Mouse (Mus musculus) MN1 (cell line): ENCODE measurements at regions not wholly inside any gene's neighbourhood (a gene's known extent, or its start where the extent isn't known, plus 50 kb on each side); places are given as distances from the start of the nearest gene placed in this dataset.
A peak's percentile ranks its signal among the peaks of the same experiment; 100 is the strongest.

Experiments
- DNase-seq: peaks from one replicate; pipeline ENCODE4 v3.0.0-alpha.2; 2016; ENCODE audit warnings: low spot score

DNA sequence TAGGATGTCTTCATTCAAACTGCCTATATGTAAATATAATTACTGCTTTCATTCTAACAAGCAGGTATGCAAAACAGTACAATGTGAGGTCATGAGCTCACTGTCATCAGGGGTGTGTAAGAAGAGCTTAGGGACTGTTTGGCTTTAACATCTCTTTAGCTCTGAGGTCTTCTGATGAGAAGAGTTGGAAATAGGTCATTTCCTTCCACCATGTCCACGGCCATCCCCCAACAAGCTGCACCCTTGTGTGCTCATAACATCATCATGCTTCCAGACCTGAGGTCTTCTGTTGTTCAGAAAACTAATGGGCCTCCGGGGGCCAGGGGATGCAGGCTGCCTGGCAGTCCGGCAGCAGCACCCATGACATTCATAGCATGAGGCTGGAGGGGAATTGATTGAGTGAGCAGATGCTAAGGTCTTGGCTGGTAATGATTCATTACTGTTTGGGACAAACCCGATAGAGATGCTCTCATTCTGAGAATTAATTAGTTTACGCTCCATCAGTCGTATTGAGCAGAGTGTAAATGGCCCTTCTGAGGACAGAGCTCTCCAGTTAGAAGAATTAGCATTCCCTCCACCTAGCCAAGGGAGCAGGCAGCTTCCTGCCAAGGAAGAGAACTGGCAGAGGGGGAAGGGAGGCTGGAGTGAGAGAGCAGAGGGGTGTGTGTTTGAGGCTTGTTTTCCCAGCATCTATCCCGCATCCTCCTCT lies 64.0 kb downstream of the Rps24 start:
- DNase-seq = peak; percentile 82

DNA sequence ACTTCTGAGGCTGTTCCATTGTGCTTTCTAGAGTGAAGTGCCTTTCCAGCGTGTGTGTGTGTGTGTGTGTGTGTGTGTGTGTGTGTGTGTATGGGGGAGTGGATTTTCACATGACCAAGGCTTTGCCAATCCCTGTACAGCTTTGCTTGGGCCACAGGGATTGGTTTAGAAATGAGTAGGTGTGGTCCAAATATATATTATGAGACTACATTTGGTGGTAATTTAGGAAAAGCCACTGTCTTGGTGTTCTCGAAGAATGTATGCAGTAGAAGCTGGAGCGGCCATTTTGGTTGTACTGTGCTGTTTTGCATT lies 64.5 kb downstream of the Rps24 start:
- no peak for DNase-seq

DNA sequence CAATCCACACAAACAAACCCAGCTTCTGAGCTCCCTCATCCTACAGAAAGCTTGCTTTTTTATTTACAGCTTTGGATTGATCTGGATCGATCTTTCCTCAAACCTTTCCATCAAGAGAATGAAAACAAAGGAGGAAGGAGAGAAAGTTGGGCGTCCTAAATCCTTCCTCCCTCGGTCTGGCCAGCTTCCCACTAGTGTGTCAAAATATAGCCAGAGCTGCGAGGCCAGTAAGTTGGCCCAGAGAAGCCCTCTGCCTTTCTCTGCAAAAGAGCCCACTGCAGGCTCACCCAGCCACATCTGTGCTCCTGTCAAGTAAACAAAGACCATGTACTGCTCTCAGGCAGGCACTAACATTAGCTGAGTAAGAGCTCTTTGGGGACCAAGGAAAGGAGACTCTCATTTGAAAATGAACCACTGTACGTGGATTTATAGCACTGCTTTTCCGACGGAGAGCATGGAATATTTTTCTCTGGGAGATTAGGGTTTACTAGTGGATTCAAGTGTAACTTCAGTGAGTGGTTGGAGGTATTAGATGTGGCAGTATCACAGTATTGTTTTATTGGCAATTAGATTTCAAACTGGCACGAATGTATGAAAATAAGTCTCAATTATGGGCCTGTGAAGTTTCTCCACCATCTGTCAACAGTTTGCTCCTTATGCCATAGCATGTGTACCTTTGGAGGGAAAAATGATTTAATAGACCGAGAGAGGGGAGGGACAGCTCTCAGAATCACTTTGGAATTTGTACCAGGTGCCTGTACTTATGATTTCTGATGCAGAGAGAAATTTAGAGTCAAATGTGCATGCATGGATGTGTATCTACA lies 78.1 kb downstream of the Rps24 start:
- no peak for DNase-seq

DNA sequence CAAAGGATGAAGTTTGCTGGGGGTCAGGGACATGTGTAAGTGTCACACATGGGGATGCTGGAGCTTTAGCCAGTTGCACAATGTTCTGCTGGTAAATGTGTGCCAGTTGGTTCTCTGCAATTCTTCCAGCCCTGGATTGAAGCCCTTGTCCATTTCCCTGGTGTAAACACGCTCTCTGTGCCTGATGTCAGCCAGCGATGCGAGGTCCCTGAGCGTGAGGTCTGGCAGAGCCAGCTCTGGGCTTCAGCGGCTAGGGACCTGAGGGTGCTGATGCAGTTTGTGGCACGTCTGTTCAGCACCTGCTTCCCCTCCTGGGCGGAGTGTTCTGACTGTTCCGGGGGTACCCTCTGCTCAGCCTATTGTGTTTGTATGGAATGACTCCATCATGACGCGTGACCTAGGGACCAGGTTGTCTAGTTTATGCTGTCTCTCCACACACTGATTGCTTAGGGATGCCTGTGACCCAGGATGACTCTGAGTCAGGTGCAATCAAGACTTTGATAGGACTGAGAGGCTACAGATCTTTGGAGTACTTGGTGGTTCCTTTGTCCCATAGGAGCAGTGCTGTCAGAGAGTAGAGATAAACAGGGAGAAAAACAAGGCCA lies 78.9 kb downstream of the Rps24 start:
- no peak for DNase-seq

DNA sequence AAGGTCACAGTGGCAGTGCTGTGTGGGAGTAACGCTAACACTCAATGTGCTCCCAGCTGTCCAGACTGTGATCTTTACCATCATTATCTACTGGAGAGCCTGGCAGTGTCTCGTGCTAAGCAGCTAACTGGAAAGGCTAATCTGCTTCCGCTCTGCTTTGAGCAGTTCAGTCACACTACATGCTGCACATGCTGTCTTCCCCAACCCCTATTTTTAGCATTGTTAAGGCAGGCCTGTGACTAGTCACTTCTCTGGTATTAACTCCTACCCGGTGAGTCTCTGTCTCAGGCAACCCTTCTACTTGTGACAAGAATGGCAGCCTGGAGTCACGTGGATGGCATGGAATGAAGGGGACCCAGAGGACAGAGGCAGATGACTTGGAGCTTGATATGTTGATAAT lies 88.2 kb downstream of the Rps24 start:
- DNase-seq = no peak

DNA sequence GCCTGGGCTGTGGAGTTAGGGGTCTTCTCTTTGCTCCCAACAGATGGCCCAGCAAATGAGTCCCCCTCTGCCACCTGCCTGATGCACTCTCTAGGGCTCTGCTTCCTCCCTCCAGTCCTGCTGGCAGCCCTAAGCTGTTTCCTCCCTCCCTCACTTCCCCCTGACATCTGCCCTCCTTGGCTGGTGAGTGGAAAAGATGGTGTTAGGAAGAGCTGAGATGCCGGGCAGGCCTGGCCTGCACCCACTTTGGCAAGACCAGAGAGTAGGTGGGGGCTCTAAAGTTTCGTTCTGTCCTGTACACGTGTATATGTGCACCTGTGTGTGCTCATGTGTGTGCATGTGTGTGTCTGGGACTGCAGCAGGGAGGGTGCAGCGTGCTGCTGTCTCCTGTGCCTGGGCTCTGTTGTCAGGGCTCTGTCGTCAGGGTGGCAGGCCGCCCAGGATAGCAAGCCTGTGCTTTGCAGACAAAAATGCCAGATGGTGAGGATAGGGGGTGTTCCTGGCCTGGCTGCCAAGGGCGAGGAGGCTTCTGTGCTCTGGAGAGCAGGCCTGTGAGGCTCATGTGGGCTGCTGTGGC lies 91.7 kb downstream of the Rps24 start:
- peak; percentile 89 for DNase-seq

DNA sequence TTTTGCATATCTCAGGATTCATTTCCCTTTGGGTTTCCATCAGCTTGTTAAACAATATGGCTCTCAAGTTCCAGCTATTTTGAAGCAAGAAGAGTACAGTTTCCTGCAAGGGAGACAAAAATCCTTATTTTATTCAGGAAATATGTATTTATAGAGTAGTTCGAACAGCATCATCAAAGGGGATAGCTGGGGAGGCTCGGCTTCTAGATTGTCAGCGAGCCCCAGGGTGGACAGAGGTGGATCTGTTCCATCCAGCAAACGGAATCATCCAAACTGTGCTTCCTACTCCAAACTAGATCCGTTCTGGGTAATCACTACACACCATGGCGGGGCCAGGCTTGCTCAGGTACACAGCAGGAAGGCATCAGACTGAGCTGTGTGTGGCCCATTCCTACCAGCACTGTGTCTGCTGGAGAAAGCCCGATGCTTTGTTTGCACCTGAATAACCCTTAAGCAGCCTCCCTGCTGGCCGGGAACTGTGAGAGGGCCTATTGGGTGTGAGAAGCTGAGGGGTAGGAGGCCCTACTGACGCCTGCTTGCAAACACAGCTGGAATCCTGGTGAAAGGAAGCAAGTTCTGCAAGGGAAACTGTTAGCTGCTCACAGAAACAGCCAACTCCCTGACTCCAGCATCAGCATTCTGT lies 92.3 kb downstream of the Rps24 start:
- no peak for DNase-seq

DNA sequence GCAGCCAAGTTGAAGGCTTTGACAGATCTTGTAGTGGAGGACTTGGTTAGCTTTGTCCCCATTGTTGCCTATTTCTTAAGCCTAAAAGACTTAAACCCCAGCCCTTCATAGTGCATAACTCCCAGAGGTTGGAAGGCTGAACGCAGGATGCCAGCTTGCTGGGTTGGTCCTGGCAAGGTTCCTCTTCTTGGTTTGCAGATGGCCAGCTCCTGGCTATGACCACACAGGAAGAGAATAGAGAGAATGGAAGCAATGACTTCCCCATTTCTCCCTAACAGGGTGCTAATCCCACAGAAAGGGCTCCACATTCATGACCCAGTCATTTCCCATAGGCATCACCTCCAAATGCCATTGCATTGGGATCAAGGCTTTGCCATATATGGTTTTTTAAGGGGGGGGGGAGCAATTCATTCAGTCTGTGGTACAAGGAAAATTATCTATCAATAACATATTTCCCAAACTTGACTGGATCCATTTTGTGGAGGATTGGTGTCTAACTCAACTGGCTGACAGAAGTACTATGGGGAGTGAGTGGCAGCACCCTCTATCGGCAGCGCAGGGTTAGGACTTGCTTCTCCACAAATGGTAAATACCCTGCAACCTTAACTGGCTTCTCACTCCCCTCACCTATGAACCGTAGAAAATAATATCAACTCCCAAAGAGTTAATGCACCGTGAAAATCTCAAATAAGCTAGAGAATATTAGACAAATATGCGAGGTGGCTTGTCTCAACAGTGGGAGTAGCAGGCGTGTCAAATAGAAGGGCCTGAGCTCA lies 99.4 kb downstream of the Rps24 start:
- DNase-seq = peak; percentile 62

DNA sequence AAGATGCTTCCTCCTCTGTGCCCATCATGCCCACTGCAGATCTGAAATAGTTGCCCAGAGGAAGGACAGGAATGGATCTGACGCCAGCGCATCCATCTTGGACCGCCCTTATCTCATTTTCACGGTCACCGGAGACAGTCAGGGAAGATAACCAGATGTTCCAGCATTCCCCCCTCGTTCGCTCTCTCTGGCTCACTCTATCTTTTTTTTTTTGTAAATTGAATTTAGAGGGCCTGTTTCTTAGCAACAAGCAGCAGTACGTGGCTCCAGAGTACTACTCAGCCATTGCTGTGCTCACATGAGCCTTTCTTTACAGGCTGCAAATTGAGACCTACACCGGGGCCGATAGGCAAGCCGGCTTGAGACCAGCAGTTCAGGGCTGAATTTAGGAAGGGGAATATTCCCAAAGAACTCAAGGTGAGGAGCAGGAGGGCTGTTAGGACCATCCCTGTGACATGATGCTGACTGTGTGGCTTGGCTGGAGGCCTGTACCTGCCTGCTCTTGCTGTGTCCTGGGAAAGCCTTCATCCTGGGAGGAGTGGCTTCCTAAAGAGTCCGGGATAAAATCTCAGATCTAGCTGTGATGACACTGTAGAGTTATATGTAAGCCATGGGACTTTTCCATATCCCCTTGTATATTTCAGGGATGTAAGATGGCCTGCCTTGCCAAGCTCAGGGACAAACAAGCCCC lies 100.2 kb downstream of the Rps24 start:
- peak; percentile 85 for DNase-seq

DNA sequence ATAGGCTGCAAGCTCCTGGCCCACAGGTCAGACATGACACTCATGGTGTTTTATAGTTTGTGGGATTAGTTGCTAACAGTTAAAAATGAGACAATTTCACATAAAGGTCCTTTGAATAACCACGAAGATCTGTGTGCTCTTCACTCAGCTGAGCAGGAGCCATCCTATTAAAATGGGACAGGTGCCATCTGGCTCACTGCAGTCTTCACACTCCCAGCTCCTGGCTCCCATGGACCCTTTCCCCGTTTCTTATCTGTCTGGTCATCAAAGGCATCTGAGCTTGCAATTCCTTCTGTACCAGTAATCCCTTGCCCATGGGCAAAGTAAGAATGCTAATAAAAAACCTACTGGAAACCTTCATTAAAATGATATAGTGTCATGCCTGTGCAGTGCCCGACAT lies 101.1 kb downstream of the Rps24 start:
- DNase-seq = peak; percentile 29

DNA sequence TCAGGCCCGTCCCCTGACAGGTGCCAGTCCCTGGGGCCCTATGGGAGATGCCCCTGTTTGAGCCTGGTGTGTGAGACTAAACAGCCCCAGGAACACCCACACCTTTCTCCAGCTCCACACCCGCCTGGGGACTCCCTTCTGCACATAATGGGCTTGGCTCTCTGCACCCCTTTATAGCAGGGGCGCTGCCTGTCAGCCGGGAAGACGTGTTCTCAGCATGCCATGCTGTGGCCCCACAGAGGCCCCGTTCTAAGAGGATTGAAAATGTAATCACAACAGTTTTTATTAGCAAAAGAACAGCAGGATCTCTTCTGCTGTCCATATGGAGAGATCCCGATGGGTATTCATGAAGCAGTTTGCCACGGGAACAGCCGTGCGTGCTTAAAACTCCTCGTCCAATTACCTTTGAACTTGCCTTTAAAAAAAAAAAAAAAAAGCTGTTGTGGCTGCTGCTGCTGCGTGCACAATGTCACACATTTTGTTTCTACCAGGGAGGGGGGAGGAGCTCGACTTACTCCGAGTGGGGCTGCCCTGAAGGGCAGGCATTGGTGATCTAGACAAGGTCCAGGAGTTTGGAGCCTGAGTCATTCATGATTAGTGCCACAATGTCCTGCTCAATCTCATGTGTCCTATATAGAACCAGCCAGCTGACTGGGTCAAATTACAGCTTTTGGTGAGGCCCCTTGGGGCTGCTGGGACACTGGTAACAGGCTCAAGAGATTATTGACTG lies 119.7 kb downstream of the Rps24 start:
- peak; percentile 81 for DNase-seq

DNA sequence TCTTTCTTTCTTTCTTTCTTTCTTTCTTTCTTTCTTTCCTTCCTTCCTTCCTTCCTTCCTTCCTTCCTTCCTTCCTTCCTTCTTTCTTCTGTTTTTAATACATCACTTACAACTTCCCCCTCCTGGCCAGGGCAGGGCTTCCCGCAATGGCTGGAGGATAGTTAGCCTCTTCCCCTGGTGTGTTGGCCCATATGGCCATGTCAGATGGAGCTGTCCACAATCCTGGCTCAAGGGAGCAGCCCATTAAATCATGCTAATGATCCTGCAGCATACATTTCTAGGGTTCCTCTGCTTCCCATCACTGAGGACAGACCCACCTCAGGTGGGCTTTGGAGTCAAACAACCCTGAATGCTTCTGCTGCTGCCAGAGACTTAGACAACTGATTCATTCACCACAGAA lies 121.4 kb downstream of the Rps24 start:
- DNase-seq = no peak

DNA sequence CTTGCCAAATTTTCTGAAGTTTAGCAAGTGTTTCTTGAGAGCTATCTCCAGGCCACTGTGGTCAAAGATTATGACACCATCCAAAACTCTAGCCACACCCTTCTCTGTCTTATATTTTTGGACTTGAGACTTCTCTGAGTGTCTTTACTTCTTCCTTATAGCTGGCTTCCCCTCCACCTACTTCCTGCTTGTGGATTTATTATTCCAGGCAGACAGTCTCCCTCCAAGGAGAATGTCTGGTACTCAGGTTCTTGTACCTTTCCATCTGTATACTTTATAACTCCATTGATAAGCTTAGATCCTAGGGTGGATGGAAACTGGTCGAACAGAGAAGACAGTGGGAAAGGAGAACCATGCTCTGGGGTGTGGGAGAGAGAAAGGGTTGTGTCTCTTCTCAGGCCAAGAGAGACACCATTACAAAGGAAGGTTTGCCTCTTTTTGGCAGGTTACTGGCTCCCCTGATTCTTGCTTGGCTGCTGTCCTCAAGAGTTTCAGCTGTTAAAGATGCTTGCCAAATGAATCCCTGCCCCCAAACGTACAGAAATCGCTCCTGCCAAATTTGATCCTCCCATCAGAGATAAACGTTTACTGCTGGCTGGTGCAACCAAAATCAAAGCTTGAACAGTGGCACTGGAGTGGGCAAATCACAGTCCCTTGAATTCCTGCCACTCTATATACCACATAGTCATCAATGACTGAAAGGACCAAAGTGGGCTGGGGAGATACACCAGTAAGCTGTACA lies 125.5 kb downstream of the Rps24 start:
- DNase-seq = no peak

DNA sequence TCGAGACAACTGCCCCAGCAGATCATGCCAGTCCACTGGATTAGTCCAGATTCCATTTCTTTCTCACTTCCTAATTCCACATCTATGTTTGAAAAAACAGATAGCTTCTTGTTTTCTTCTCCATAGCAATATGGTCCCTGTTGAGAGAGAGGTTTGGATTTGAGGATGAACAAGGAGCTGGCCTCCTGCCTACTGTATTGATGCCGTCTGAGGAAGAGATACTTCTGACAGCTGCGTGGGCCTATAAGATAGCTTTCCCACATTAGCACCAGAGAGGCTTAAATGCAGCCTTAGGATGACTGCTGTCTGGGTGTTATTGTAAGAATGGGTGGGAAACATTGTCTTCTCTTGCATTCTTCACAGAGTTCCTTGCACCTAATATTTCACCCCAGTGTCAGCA lies 128.9 kb downstream of the Rps24 start:
- DNase-seq = no peak

DNA sequence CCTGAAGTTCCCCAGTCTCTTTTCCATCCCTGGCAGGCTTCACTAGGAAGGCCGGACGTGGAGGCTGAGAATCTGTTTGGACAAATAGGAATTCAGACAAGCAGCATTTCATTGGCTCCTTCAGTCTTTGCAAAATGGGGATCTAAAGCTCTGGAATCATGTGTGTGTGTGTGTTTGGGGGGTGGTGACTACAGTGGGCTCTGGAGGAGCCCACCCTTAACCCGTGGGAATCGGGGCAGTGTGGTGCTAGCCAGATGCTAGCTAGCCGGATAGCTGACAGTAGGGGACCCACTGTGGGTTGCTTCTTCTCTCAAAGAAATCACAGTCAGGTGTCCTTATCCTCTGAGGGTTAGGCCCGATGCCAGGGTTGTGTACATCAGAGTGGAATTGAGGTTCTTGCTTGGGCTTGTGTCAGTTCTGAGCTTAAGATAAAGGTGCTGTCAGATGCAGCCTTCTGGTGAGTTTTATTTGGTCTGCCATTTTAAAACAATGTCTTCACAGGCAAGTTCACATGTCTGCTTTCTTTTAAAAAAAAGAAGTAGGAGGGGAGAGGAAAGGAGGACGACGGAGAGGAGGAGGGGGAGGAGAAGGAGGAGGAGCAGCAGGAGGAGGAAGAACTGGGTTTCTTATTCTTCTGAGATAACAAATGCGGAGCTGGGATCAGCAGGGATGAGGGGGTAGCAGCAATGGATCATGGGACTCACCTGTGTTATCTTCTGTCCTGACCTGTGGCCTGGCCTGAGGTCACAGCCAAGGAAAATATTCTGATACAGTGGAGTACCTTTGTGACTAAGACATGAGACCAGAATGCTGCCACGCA lies 129.6 kb downstream of the Rps24 start:
- DNase-seq = no peak

DNA sequence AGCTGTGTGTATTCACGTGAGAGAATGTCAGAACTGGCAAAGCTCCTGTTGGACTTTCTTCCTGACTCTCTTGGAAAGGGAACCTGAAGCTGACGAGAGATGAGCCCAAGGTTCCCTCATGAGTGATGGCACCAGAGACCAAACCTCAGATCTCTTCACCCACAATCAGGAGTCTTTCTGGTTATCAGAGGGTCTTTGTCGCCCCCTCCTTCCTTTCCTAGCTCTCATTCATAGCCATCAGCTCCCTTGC lies 130.1 kb downstream of the Rps24 start:
- DNase-seq = no peak

DNA sequence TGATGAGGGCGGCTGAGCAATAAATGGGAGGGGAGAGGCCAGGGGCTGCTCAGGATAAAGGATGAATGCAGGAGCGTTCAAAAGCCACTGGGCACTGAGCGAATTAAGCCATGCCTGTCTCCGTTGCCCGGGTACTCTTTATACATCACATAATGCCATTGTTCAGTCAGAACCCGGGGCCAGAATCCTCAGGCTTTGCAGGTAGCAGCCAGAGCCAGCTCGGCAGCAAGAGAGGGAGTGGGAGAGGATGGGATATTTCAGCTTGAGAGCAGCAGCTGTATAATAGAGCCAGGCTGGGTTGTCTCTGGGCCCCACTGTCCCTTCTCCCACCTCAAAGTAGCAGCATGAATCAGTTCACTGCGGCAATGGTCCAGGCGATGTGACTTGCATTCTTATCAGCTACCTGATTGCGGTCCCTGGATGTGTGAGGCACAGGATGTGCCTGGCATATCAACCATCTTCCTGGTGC lies 130.5 kb downstream of the Rps24 start:
- DNase-seq = no peak

DNA sequence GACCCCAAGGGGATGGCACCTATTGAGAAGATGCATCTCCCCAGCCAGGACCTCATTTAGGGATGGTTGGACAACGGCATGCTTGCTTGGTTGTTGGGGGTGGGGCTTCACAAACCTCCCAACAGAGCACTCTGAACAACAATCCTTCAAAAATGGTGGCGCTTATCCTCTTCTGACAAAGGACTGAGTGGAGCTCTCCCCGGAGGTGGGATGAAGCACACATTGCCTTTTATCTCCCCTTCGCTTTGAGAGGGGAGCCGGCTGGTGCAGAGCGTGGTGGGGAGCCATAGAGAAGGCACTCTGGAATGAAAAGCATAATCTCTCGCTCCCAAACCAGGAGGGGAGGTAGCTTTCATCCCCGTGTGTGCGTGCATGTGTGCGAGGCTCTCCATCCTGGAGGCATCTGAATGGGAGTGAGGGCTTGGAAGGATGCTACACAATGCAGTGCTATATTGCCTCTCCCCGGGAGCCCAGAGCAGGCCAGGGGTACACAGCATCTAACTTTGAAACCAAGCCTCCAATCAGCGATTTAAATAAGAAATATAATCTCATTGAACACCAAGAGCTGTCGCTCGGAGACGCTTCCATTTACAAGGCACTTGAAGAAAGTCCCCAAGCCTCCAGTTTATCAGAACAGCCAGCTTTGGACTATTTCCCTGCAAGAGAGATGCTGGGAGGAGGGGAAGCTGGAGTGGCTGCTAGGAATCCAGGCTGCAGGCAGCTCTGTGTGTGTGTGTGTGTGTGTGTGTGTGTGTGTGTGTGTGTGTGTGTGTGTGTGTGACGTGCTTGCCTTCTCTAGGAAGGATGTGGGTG lies 131.5 kb downstream of the Rps24 start:
- DNase-seq = no peak
